Mouse (Mus musculus) stomach, embryonic 16.5 days (tissue): ENCODE results near the gene Slamf6. TPM values are rescaled to one million over a fixed set of nuclear protein-coding genes. Genes with fewer than 3 reads are reported as not detected.
"Not testable (repeated sequence)": the region's sequence is repeated elsewhere in the genome, so short reads cannot be mapped to it uniquely, and the experiment has no call there.

Experiments
- ATAC-seq: fragments of 200-750 bp; cut with Nextera tagmentation; 2 replicates; pipeline ENCODE4 v1.8.0; 2017; ENCODE audit warnings: moderate number of reproducible peaks, moderate TSS enrichment; ENCODE audit not compliant: insufficient read depth, low FRiP score
- H3K27ac ChIP-seq: fragments of 300-500 bp; sonication (generic); 2 replicates; pipeline ENCODE4 v1.5.1; 2014; ENCODE audit warnings: low read length
- H3K27me3 ChIP-seq: fragments of 300-500 bp; sonication (generic); 2 replicates; pipeline ENCODE4 v1.6.1; 2014; ENCODE audit warnings: low read length, control low read depth, mixed read lengths; ENCODE audit not compliant: control insufficient read depth, insufficient read depth
- H3K36me3 ChIP-seq: fragments of 300-500 bp; sonication (generic); 2 replicates; pipeline ENCODE4 v1.6.1; 2014; ENCODE audit warnings: low read length; ENCODE audit not compliant: control insufficient read depth, insufficient read depth
- H3K4me1 ChIP-seq: fragments of 300-500 bp; sonication (generic); 2 replicates; pipeline ENCODE4 v1.6.1; 2014; ENCODE audit warnings: low read length, control low read depth, mixed read lengths; ENCODE audit not compliant: control insufficient read depth, insufficient read depth
- H3K4me2 ChIP-seq: fragments of 300-500 bp; sonication (generic); 2 replicates; pipeline ENCODE4 v1.6.1; 2014; ENCODE audit warnings: low read depth, low read length, mixed read lengths
- H3K4me3 ChIP-seq: fragments of 300-500 bp; sonication (generic); replicated peaks from 2 replicates; pipeline ENCODE4 v1.5.1; 2014; ENCODE audit warnings: mild to moderate bottlenecking, low read length
- H3K9ac ChIP-seq: fragments of 300-500 bp; sonication (generic); 2 replicates; pipeline ENCODE4 v1.6.1; 2014; ENCODE audit warnings: low read length
- H3K9me3 ChIP-seq: fragments of 300-500 bp; sonication (generic); replicated peaks from 2 replicates; pipeline ENCODE4 v1.6.1; 2016; ENCODE audit warnings: low read length, control low read depth; ENCODE audit not compliant: control insufficient read depth
- WGBS: fragments of 180-500 bp; shearing (Covaris S2); extraction: QIAGEN DNeasy Blood & Tissue Kit; methylation state at CpG from one replicate; pipeline ENCODE4 v1.1.7; 2014; 5-methylcytosine and 5-hydroxymethylcytosine counted together
- polyA plus RNA-seq: library from polyadenylated mRNA; unstranded; fragments of >200 nt; fragmentation: Nextera tagmentation; extraction: Ambion mirVana; gene quantifications from 2 replicates; pipeline ENCODE4 v1.2.1, GENCODE M21; 2015

Gene Slamf6
- 0.57 and 1.1 TPM in 2 replicates for polyA plus RNA-seq

- no peaks in the 10 kb centered on the region for H3K9me3 ChIP-seq
- no peak within 1 kb of the TSS for H3K27ac ChIP-seq
- no peak within 1 kb of the TSS for H3K4me2 ChIP-seq
- WGBS: 71% methylated on average over 14 of the region's 14 CpGs
- no peak within 1 kb of the TSS for H3K9ac ChIP-seq
- ATAC-seq: no peak
- H3K4me3 ChIP-seq: no peak within 1 kb of the TSS
- no peaks in the 10 kb centered on the region for H3K27me3 ChIP-seq
- no peaks in the 10 kb centered on the region for H3K4me1 ChIP-seq
- no peaks in the 10 kb centered on the region for H3K36me3 ChIP-seq
Observed at GRCm38 (mm10) chr1:171917305-171918039, at the start of gene Slamf6. Gene Slamf6 (plus strand): TSS chr1:171917515.

- H3K4me1 ChIP-seq: no peaks in the 10 kb centered on the region
- no peak overlapping the region for H3K9ac ChIP-seq
- H3K4me3 ChIP-seq: no peak overlapping the region
- no peaks in the 10 kb centered on the region for H3K27me3 ChIP-seq
- WGBS: 78% methylated on average over 1 of the region's 1 CpGs
- H3K36me3 ChIP-seq: no peaks in the 10 kb centered on the region
- no peak for ATAC-seq
- no peaks in the 10 kb centered on the region for H3K9me3 ChIP-seq
- no peak overlapping the region for H3K27ac ChIP-seq
- H3K4me2 ChIP-seq: no peak overlapping the region
Observed at GRCm38 (mm10) chr1:171886989-171887388, 30.3 kb upstream of the Slamf6 start.

- H3K36me3 ChIP-seq, H3K4me2 ChIP-seq, ATAC-seq, H3K9ac ChIP-seq, H3K9me3 ChIP-seq, H3K4me1 ChIP-seq, H3K4me3 ChIP-seq, H3K27ac ChIP-seq, H3K27me3 ChIP-seq: not testable (repeated sequence)
- 86% methylated on average over 5 of the region's 5 CpGs for WGBS
Observed at GRCm38 (mm10) chr1:171895364-171895763, 22.0 kb upstream of the Slamf6 start, which contains the start of gene Gm10521. Gene Gm10521 (plus strand): TSS chr1:171895664.

GRCm38 (mm10) chr1:171904011-171904410 lies 13.3 kb upstream of the Slamf6 start:
- Histone ChIP-seq H3K9me3 (no peaks in the 10 kb centered on the region), H3K4me1 (no peaks in the 10 kb centered on the region), H3K27ac (no peak overlapping the region), H3K36me3 (no peaks in the 10 kb centered on the region), H3K4me2 (no peak overlapping the region), H3K4me3 (no peak overlapping the region), H3K9ac (no peak overlapping the region), H3K27me3 (no peaks in the 10 kb centered on the region)
- no peak for ATAC-seq
- WGBS: 80% methylated on average over 1 of the region's 1 CpGs

- Histone ChIP-seq H3K4me3 (no peak overlapping the region), H3K27ac (no peak overlapping the region), H3K27me3 (no peaks in the 10 kb centered on the region), H3K4me2 (no peak overlapping the region), H3K4me1 (no peaks in the 10 kb centered on the region), H3K9me3 (no peaks in the 10 kb centered on the region), H3K36me3 (no peaks in the 10 kb centered on the region), H3K9ac (no peak overlapping the region)
- ATAC-seq: no peak
- 76% methylated on average over 13 of the region's 13 CpGs for WGBS
Observed at GRCm38 (mm10) chr1:171915638-171916458, 1.5 kb upstream of the Slamf6 start.

GRCm38 (mm10) chr1:171918136-171918920 lies 1.0 kb downstream of the Slamf6 start:
- WGBS: 72% methylated on average over 12 of the region's 12 CpGs
- no peak for ATAC-seq
- no peaks in the 10 kb centered on the region for H3K27me3 ChIP-seq

GRCm38 (mm10) chr1:171919193-171919592 lies 1.9 kb downstream of the Slamf6 start:
- Histone ChIP-seq H3K4me3 (no peak overlapping the region), H3K4me2 (no peak overlapping the region), H3K9me3 (no peaks in the 10 kb centered on the region), H3K9ac (no peak overlapping the region), H3K27me3 (no peaks in the 10 kb centered on the region), H3K27ac (no peak overlapping the region), H3K36me3 (no peaks in the 10 kb centered on the region), H3K4me1 (no peaks in the 10 kb centered on the region)
- no peak for ATAC-seq
- WGBS: 91% methylated on average over 5 of the region's 5 CpGs

More at GRCm38 (mm10) chr1:171918136-171918920, 1.0 kb downstream of the Slamf6 start:
- H3K9ac ChIP-seq: no peak overlapping the region
- H3K4me2 ChIP-seq: no peak overlapping the region
- H3K9me3 ChIP-seq: no peaks in the 10 kb centered on the region
- H3K36me3 ChIP-seq: no peaks in the 10 kb centered on the region
- no peak overlapping the region for H3K27ac ChIP-seq
- no peak overlapping the region for H3K4me3 ChIP-seq
- no peaks in the 10 kb centered on the region for H3K4me1 ChIP-seq

- H3K36me3 ChIP-seq: no peaks in the 10 kb centered on the region
- no peaks in the 10 kb centered on the region for H3K27me3 ChIP-seq
- no peak overlapping the region for H3K4me2 ChIP-seq
- no peak overlapping the region for H3K4me3 ChIP-seq
- 78% methylated on average over 6 of the region's 6 CpGs for WGBS
- no peak for ATAC-seq
- H3K4me1 ChIP-seq: no peaks in the 10 kb centered on the region
- no peaks in the 10 kb centered on the region for H3K9me3 ChIP-seq
- H3K9ac ChIP-seq: no peak overlapping the region
- no peak overlapping the region for H3K27ac ChIP-seq
Observed at GRCm38 (mm10) chr1:171919901-171920510, 2.7 kb downstream of the Slamf6 start.
